Mouse (Mus musculus) T-helper 17 cell (primary cell): ENCODE measurements at regions not wholly inside any gene's neighbourhood (a gene's known extent, or its start where the extent isn't known, plus 50 kb on each side); places are given as distances from the start of the nearest gene placed in this dataset.

Experiments
- in situ Hi-C, 2 experiments: fragments of 300-600 bp; cut with MboI, MseI; formaldehyde crosslinking; loops; 1 replicate in 1 of 2; 2 replicates in 1 of 2; pipeline ENCODE4 v1.15.1; 2025; ENCODE audit warnings: high pct_unique_total_duplicates in 2 of 2

GRCm38 (mm10) chr13:73134929-73135328, 125.3 kb upstream of the Irx4 start:
- in situ Hi-C loops = no loop called here

GRCm38 (mm10) chr13:73141302-73141701, 119.0 kb upstream of the Irx4 start:
- in situ Hi-C loops = no loop called here

GRCm38 (mm10) chr13:73158016-73158415, 102.3 kb upstream of the Irx4 start:
- in situ Hi-C loops = no loop called here

- in situ Hi-C loops = no loop called here
Measured at GRCm38 (mm10) chr13:73159454-73159853, 100.8 kb upstream of the Irx4 start.

- in situ Hi-C loops = no loop called here
Measured at GRCm38 (mm10) chr13:73159865-73160264, 100.4 kb upstream of the Irx4 start.

- in situ Hi-C loops = no loop called here
Measured at GRCm38 (mm10) chr13:73160289-73160688, 100.0 kb upstream of the Irx4 start.

GRCm38 (mm10) chr13:73170301-73170700, 90.0 kb upstream of the Irx4 start:
- in situ Hi-C loops = no loop called here

- in situ Hi-C loops = no loop called here
Measured at GRCm38 (mm10) chr13:73207931-73208448, 52.3 kb upstream of the Irx4 start.
